21 mouse cellular contexts compared by ENCODE assay signal in genomic region chr19:40696116-40696515, GRCm38 (mm10). TPM values are rescaled to one million over a fixed set of nuclear protein-coding genes. Genes with fewer than 3 reads are reported as not detected.
"Had no signal": no experiment of that assay in that cellular context is flagged by ENCODE, and none has a peak within 500 bp of the region (broad histone marks: within the 10 kb centered on the region; RNA-seq: fewer than 3 reads in every experiment).

No protein-coding gene starts in this region.

- H3K9ac ChIP-seq: limb, embryonic 12.5 days; limb, embryonic 15.5 days; liver, embryonic 14.5 days; liver, postnatal 0 days; lung, embryonic 14.5 days; midbrain, embryonic 12.5 days; midbrain, embryonic 15.5 days; neural tube, embryonic 12.5 days; neural tube, embryonic 15.5 days had no signal

- ATAC-seq: intestine, embryonic 16.5 days; liver, postnatal 0 days; lung, postnatal 0 days; midbrain, embryonic 15.5 days had no signal

- H3K36me3 ChIP-seq: limb, embryonic 12.5 days; limb, embryonic 15.5 days; midbrain, embryonic 12.5 days; midbrain, embryonic 15.5 days; neural tube, embryonic 12.5 days; neural tube, embryonic 15.5 days had no signal

- H3K9me3 ChIP-seq: limb, embryonic 12.5 days; limb, embryonic 15.5 days; megakaryocyte, embryonic 14.5 days; midbrain, embryonic 12.5 days; midbrain, embryonic 15.5 days; neural tube, embryonic 12.5 days; neural tube, embryonic 15.5 days had no signal

- H3K4me1 ChIP-seq: limb, embryonic 12.5 days; limb, embryonic 15.5 days; neural tube, embryonic 12.5 days; neural tube, embryonic 15.5 days had no signal

- H3K27ac ChIP-seq: kidney, postnatal 0 days; left cerebral cortex, adult 2 months; limb, embryonic 12.5 days; limb, embryonic 15.5 days; liver, embryonic 14.5 days; midbrain, embryonic 12.5 days; midbrain, embryonic 15.5 days; neural tube, embryonic 12.5 days; neural tube, embryonic 15.5 days had no signal

- H3K4me3 ChIP-seq: left cerebral cortex, adult 2 months; limb, embryonic 12.5 days; limb, embryonic 15.5 days; megakaryocyte, embryonic 14.5 days; midbrain, embryonic 12.5 days; midbrain, embryonic 15.5 days; neural tube, embryonic 12.5 days; neural tube, embryonic 15.5 days had no signal

- DNase-seq: kidney, adult 18-20 months; kidney, postnatal 36 days; layer of hippocampus, postnatal 36 days; liver, postnatal 0 days; lung, embryonic 14.5 days; thymus, postnatal 25 days had no signal

- H3K4me2 ChIP-seq: limb, embryonic 12.5 days; limb, embryonic 15.5 days; liver, embryonic 11.5 days; lung, embryonic 14.5 days; midbrain, embryonic 12.5 days; midbrain, embryonic 15.5 days; neural tube, embryonic 12.5 days; neural tube, embryonic 15.5 days had no signal

- H3K27me3 ChIP-seq: limb, embryonic 12.5 days; limb, embryonic 15.5 days; midbrain, embryonic 12.5 days; midbrain, embryonic 15.5 days; neural tube, embryonic 12.5 days; neural tube, embryonic 15.5 days had no signal

RNA-seq across cellular contexts. Expression of gene Cc2d2b, which starts 52.4 kb away (rescaled TPM):
- polyA plus RNA-seq: intestine, embryonic 16.5 days; kidney, embryonic 14.5 days; kidney, postnatal 0 days; lung, embryonic 14.5 days; midbrain, embryonic 15.5 days; small intestine, adult 2 months had no signal
